Mouse (Mus musculus) forebrain, postnatal 0 days (tissue): ENCODE measurements around the gene Lyrm7. TPM values are rescaled to one million over a fixed set of nuclear protein-coding genes. Genes with fewer than 3 reads are reported as not detected.

Experiments
- ATAC-seq: fragments of 200-750 bp; cut with Nextera tagmentation; 2 replicates; pipeline ENCODE4 v1.8.0; 2017; ENCODE audit warnings: mild to moderate bottlenecking, moderate library complexity
- DNase-seq: peaks from one replicate; pipeline ENCODE4 v3.0.0-alpha.2; 2015
- H3K27ac ChIP-seq: fragments of 300-500 bp; sonication (generic); 2 replicates; pipeline ENCODE4 v1.5.1; 2014; ENCODE audit warnings: low read depth, mild to moderate bottlenecking, antibody characterized with exemption, low read length, moderate library complexity, mixed read lengths
- H3K27me3 ChIP-seq: fragments of 300-500 bp; sonication (generic); 2 replicates; pipeline ENCODE4 v1.6.1; 2014; ENCODE audit warnings: mild to moderate bottlenecking, low read length, mixed read lengths; ENCODE audit not compliant: insufficient read depth
- H3K36me3 ChIP-seq: fragments of 300-500 bp; sonication (generic); 2 replicates; pipeline ENCODE4 v1.6.1; 2014; ENCODE audit warnings: mild to moderate bottlenecking, moderate library complexity; ENCODE audit not compliant: insufficient read depth
- H3K4me1 ChIP-seq: fragments of 300-500 bp; sonication (generic); 2 replicates; pipeline ENCODE4 v1.6.1; 2014; ENCODE audit warnings: antibody characterized with exemption; ENCODE audit not compliant: insufficient read depth
- H3K4me2 ChIP-seq: fragments of 300-500 bp; sonication (generic); 2 replicates; pipeline ENCODE4 v1.6.1; 2014; ENCODE audit warnings: low read depth, mild to moderate bottlenecking, moderate library complexity
- H3K4me3 ChIP-seq: fragments of 300-500 bp; sonication (generic); 2 replicates; pipeline ENCODE4 v1.5.1; 2014; ENCODE audit warnings: low read depth, low read length, mixed read lengths
- H3K9ac ChIP-seq: fragments of 300-500 bp; sonication (generic); 2 replicates; pipeline ENCODE4 v1.6.1; 2014; ENCODE audit warnings: mild to moderate bottlenecking
- H3K9me3 ChIP-seq: fragments of 300-500 bp; sonication (generic); 2 replicates; pipeline ENCODE4 v1.6.1; 2016; ENCODE audit warnings: low read length
- CTCF ChIP-seq: sonication (generic); IDR thresholded peaks from 2 replicates; pipeline ENCODE4 v1.5.1; 2016; ENCODE audit warnings: antibody characterized with exemption, control low read depth, low read depth
- WGBS: fragments of 180-500 bp; shearing (Covaris S2); extraction: QIAGEN DNeasy Blood & Tissue Kit; methylation state at CpG from one replicate; pipeline ENCODE4 v1.1.7; 2014; 5-methylcytosine and 5-hydroxymethylcytosine counted together
- polyA plus RNA-seq: library from polyadenylated mRNA; unstranded; fragments of >200 nt; fragmentation: Nextera tagmentation; extraction: Ambion mirVana; gene quantifications from 2 replicates; pipeline ENCODE4 v1.2.1, GENCODE M21; 2015
- total RNA-seq: library from RNA; depleted of rRNA; stranded (reverse); fragments of >200 nt; gene quantifications from 2 replicates; pipeline ENCODE4 v1.2.3, GENCODE M21; 2014

The Lyrm7 gene
- total and polyA plus RNA-seq, 2 experiments from 2014 or later, result 4.0 to 11.3 TPM

- Histone ChIP-seq H3K27ac (peak overlapping the region; percentile 21; the same call in 1 of the 2 replicates), H3K36me3 (no peaks in the 10 kb centered on the region), H3K4me2 (no peak overlapping the region), H3K9ac (no peak overlapping the region), H3K4me3 (no peak overlapping the region), H3K9me3 (no peaks in the 10 kb centered on the region), H3K4me1 (peaks cover 8% of the 10 kb centered on the region; the same call in 1 of the 2 replicates), H3K27me3 (no peaks in the 10 kb centered on the region)
- peak; percentile 74 for ATAC-seq
- DNase-seq, result peak; percentile 54
- WGBS, result 24% methylated on average over 8 of the region's 8 CpGs
- no peak for TF ChIP-seq CTCF
Measured at GRCm38 (mm10) chr11:54812812-54813516, 47.8 kb downstream of the Lyrm7 start.

- WGBS, result 31% methylated on average over 4 of the region's 4 CpGs
- Histone ChIP-seq H3K9ac (no peak overlapping the region), H3K36me3 (no peaks in the 10 kb centered on the region), H3K4me3 (no peak overlapping the region), H3K4me2 (no peak overlapping the region), H3K9me3 (no peaks in the 10 kb centered on the region), H3K27me3 (no peaks in the 10 kb centered on the region), H3K4me1 (peaks cover 8% of the 10 kb centered on the region; the same call in 1 of the 2 replicates), H3K27ac (no peak overlapping the region)
- no peak for TF ChIP-seq CTCF
- DNase-seq, result no peak
- no peak; the same call in 1 of the 2 replicates for ATAC-seq
Measured at GRCm38 (mm10) chr11:54812314-54812713, 48.4 kb downstream of the Lyrm7 start.

GRCm38 (mm10) chr11:54811054-54811453, 49.7 kb downstream of the Lyrm7 start:
- Histone ChIP-seq H3K27me3 (no peaks in the 10 kb centered on the region), H3K27ac (no peak overlapping the region), H3K4me2 (no peak overlapping the region), H3K36me3 (no peaks in the 10 kb centered on the region), H3K4me3 (no peak overlapping the region), H3K9ac (no peak overlapping the region), H3K4me1 (peaks cover 8% of the 10 kb centered on the region; the same call in 1 of the 2 replicates), H3K9me3 (no peaks in the 10 kb centered on the region)
- ATAC-seq (no peak), DNase-seq (no peak)
- TF ChIP-seq CTCF, result no peak
- WGBS, result 83% methylated on average over 3 of the region's 3 CpGs

GRCm38 (mm10) chr11:54809582-54809981, 51.1 kb downstream of the Lyrm7 start:
- Histone ChIP-seq H3K4me1 (peaks cover 8% of the 10 kb centered on the region; the same call in 1 of the 2 replicates), H3K4me2 (no peak overlapping the region), H3K27me3 (no peaks in the 10 kb centered on the region), H3K4me3 (no peak overlapping the region), H3K9ac (no peak overlapping the region), H3K9me3 (no peaks in the 10 kb centered on the region), H3K27ac (no peak overlapping the region), H3K36me3 (no peaks in the 10 kb centered on the region)
- no peak for DNase-seq
- 91% methylated on average over 5 of the region's 5 CpGs for WGBS
- no peak for ATAC-seq
- TF ChIP-seq CTCF, result no peak

GRCm38 (mm10) chr11:54808177-54808576, 52.5 kb downstream of the Lyrm7 start:
- H3K36me3 ChIP-seq, result no peaks in the 10 kb centered on the region
- H3K9me3 ChIP-seq, result no peaks in the 10 kb centered on the region
- WGBS, result 92% methylated on average over 4 of the region's 4 CpGs
- no peaks in the 10 kb centered on the region for H3K27me3 ChIP-seq
- no peak overlapping the region for H3K4me3 ChIP-seq
- peaks cover 4% of the 10 kb centered on the region; the same call in 1 of the 2 replicates for H3K4me1 ChIP-seq
- no peak overlapping the region for H3K27ac ChIP-seq
- ATAC-seq, result no peak
- no peak for TF ChIP-seq CTCF
- no peak for DNase-seq
- H3K9ac ChIP-seq, result no peak overlapping the region
- no peak overlapping the region for H3K4me2 ChIP-seq

- no peaks in the 10 kb centered on the region for H3K36me3 ChIP-seq
- no peak overlapping the region for H3K4me2 ChIP-seq
- ATAC-seq, result no peak
- H3K4me3 ChIP-seq, result no peak overlapping the region
- no peaks in the 10 kb centered on the region for H3K4me1 ChIP-seq
- no peak for DNase-seq
- H3K9me3 ChIP-seq, result no peaks in the 10 kb centered on the region
- no peak overlapping the region for H3K9ac ChIP-seq
- 86% methylated on average over 9 of the region's 9 CpGs for WGBS
- H3K27ac ChIP-seq, result no peak overlapping the region
- no peak for TF ChIP-seq CTCF
- H3K27me3 ChIP-seq, result no peaks in the 10 kb centered on the region
Measured at GRCm38 (mm10) chr11:54807669-54808068, 53.0 kb downstream of the Lyrm7 start.

GRCm38 (mm10) chr11:54806891-54807290, 53.8 kb downstream of the Lyrm7 start:
- no peak for DNase-seq
- TF ChIP-seq CTCF, result no peak
- Histone ChIP-seq H3K4me2 (no peak overlapping the region), H3K4me3 (no peak overlapping the region), H3K4me1 (no peaks in the 10 kb centered on the region), H3K9ac (no peak overlapping the region), H3K36me3 (no peaks in the 10 kb centered on the region), H3K27ac (no peak overlapping the region), H3K9me3 (no peaks in the 10 kb centered on the region), H3K27me3 (no peaks in the 10 kb centered on the region)
- no peak for ATAC-seq
- 90% methylated on average over 28 of the region's 28 CpGs for WGBS
